Mouse (Mus musculus) myocyte (in vitro differentiated cells): ENCODE results near the gene Snx29. TPM values are rescaled to one million over a fixed set of nuclear protein-coding genes. Genes with fewer than 3 reads are reported as not detected.

ENCODE experiments used
- H3K27me3 ChIP-seq: one replicate; pipeline ENCODE4 v1.6.1; 2011; ENCODE audit not compliant: control insufficient read depth, insufficient read depth, insufficient read length
- H3K36me3 ChIP-seq: one replicate; pipeline ENCODE4 v1.6.1; 2011; ENCODE audit not compliant: control insufficient read depth, insufficient read depth
- H3K4me2 ChIP-seq: one replicate; pipeline ENCODE4 v1.6.1; 2011; ENCODE audit warnings: low read depth, control low read depth
- H3K4me3 ChIP-seq: one replicate; pipeline ENCODE4 v1.5.1; 2011; ENCODE audit warnings: mild to moderate bottlenecking, control low read depth, moderate library complexity
- H3K79me2 ChIP-seq: one replicate; pipeline ENCODE4 v1.6.1; 2011; ENCODE audit not compliant: control insufficient read depth, insufficient read depth
- H3ac ChIP-seq: one replicate; pipeline ENCODE4 v1.6.1; 2011; ENCODE audit not compliant: control insufficient read depth, insufficient read length
- CEBPB ChIP-seq: IDR thresholded peaks from 2 replicates; pipeline ENCODE4 v1.6.1; 2011; ENCODE audit warnings: mild to moderate bottlenecking, moderate library complexity; ENCODE audit not compliant: poor library complexity, insufficient read depth, severe bottlenecking
- E2F4 ChIP-seq: IDR thresholded peaks from one replicate; pipeline ENCODE4 v1.6.1; 2011; ENCODE audit warnings: mild to moderate bottlenecking, control low read depth, moderate library complexity; ENCODE audit not compliant: insufficient read depth
- MAX ChIP-seq: IDR thresholded peaks from one replicate; pipeline ENCODE4 v1.6.1; 2011; ENCODE audit warnings: low read depth, mild to moderate bottlenecking, control low read depth
- MYOD1 ChIP-seq, 3 experiments: IDR thresholded peaks; one replicate each; pipeline ENCODE4 v1.6.1; 2011; ENCODE audit warnings: control low read depth in 2 of 3, low read depth in 2 of 3, mild to moderate bottlenecking in 2 of 3, moderate library complexity in 1 of 3; ENCODE audit not compliant: insufficient read length in 2 of 3, control insufficient read depth in 1 of 3
- MYOG ChIP-seq, 3 experiments: IDR thresholded peaks; one replicate each; pipeline ENCODE4 v1.6.1; 2011; ENCODE audit warnings: control low read depth in 2 of 3, low read depth in 2 of 3, mild to moderate bottlenecking in 2 of 3; ENCODE audit not compliant: insufficient read length in 2 of 3, control insufficient read depth in 1 of 3, insufficient read depth in 1 of 3
- POLR2A ChIP-seq: IDR thresholded peaks from one replicate; pipeline ENCODE4 v1.6.1; 2011; ENCODE audit warnings: low read depth, mild to moderate bottlenecking, control low read depth, moderate library complexity; ENCODE audit not compliant: insufficient read length
- POLR2AphosphoS2 ChIP-seq: IDR thresholded peaks from one replicate; pipeline ENCODE4 v1.6.1; 2011; ENCODE audit warnings: low read depth, control low read depth; ENCODE audit not compliant: insufficient read length
- REST ChIP-seq: IDR thresholded peaks from one replicate; pipeline ENCODE4 v1.6.1; 2011; ENCODE audit warnings: mild to moderate bottlenecking, control low read depth, moderate library complexity; ENCODE audit not compliant: insufficient read depth, insufficient read length
- SRF ChIP-seq: IDR thresholded peaks from one replicate; pipeline ENCODE4 v1.6.1; 2011; ENCODE audit warnings: low read depth; ENCODE audit not compliant: control insufficient read depth, insufficient read length
- TCF12 ChIP-seq: IDR thresholded peaks from one replicate; pipeline ENCODE4 v1.6.1; 2011; ENCODE audit warnings: mild to moderate bottlenecking, control low read depth; ENCODE audit not compliant: poor library complexity, insufficient read depth, severe bottlenecking
- TCF3 ChIP-seq: IDR thresholded peaks from one replicate; pipeline ENCODE4 v1.6.1; 2011; ENCODE audit warnings: low read depth, control low read depth; ENCODE audit not compliant: insufficient read length
- USF1 ChIP-seq: IDR thresholded peaks from one replicate; pipeline ENCODE4 v1.6.1; 2011; ENCODE audit warnings: low read depth, mild to moderate bottlenecking, control low read depth, moderate library complexity
- polyA plus RNA-seq: library from polyadenylated mRNA; unstranded; fragments of >200 nt; fragmentation: generic; extraction: Trizol; gene quantifications from one replicate; pipeline ENCODE4 v1.2.1, GENCODE M21; 2012; ENCODE audit warnings: missing spikeins

Gene Snx29
- polyA plus RNA-seq, 1 experiment, result 1.7 TPM

GRCm38 (mm10) chr16:11701579-11701978 is 378.9 kb downstream of the Snx29 start:
- Histone ChIP-seq H3ac (no peak overlapping the region), H3K79me2 (no peaks in the 10 kb centered on the region), H3K4me3 (no peak overlapping the region), H3K36me3 (no peaks in the 10 kb centered on the region), H3K27me3 (no peaks in the 10 kb centered on the region), H3K4me2 (no peak overlapping the region)
- TF ChIP-seq MYOG (IDR thresholded peaks at IDR 0.05; ENCODE audit: control insufficient read depth in 1 of 3, insufficient read depth in 1 of 3, insufficient read length in 2 of 3, low read depth in 2 of 3) (no peak), CEBPB (no peak), SRF (no peak), TCF12 (no peak), USF1 (no peak), TCF3 (no peak), E2F4 (no peak), POLR2A (no peak), REST (no peak), POLR2AphosphoS2 (no peak), MYOD1 (IDR thresholded peaks at IDR 0.05; ENCODE audit: control insufficient read depth in 1 of 3, insufficient read length in 2 of 3, low read depth in 2 of 3) (no peak), MAX (no peak)

GRCm38 (mm10) chr16:11704096-11704495 is 381.4 kb downstream of the Snx29 start:
- Histone ChIP-seq H3K36me3 (no peaks in the 10 kb centered on the region), H3ac (no peak overlapping the region), H3K4me3 (no peak overlapping the region), H3K27me3 (no peaks in the 10 kb centered on the region), H3K4me2 (no peak overlapping the region), H3K79me2 (no peaks in the 10 kb centered on the region)
- no peak for TF ChIP-seq E2F4
- TF ChIP-seq MYOG (IDR thresholded peaks at IDR 0.05; ENCODE audit: control insufficient read depth in 1 of 3, insufficient read depth in 1 of 3, insufficient read length in 2 of 3, low read depth in 2 of 3), result no peak
- no peak for TF ChIP-seq MYOD1 (IDR thresholded peaks at IDR 0.05; ENCODE audit: control insufficient read depth in 1 of 3, insufficient read length in 2 of 3, low read depth in 2 of 3)
- TF ChIP-seq TCF12, result no peak
- TF ChIP-seq POLR2A, result no peak
- TF ChIP-seq TCF3, result no peak

DNA sequence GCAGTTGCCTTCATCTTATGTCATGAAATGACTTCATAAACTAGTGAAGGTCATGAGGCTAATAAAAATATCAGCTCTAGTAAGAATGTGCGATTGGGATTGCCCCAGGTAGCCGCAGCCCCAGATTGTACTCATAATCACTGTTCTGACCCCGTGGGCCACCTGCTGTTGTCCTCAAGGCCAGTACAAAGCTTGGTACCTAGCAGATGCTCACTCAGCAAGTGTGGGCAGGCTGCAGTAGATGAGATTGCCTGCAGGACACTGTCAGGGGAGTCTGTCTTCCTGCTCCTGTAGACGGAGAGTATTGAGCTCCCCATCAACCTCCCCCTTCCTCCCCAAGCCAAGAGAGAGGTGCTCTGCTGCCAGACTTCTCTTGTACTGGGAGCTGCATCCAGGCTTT is 382.7 kb downstream of the Snx29 start:
- TF ChIP-seq MYOD1 (IDR thresholded peaks at IDR 0.05; ENCODE audit: control insufficient read depth in 1 of 3, insufficient read length in 2 of 3, low read depth in 2 of 3) (no peak), MYOG (IDR thresholded peaks at IDR 0.05; ENCODE audit: control insufficient read depth in 1 of 3, insufficient read depth in 1 of 3, insufficient read length in 2 of 3, low read depth in 2 of 3) (no peak), POLR2AphosphoS2 (no peak), TCF3 (no peak), MAX (no peak), TCF12 (no peak), CEBPB (no peak), E2F4 (no peak), REST (no peak), USF1 (no peak), SRF (no peak)
- Histone ChIP-seq H3K4me3 (no peak overlapping the region), H3K27me3 (no peaks in the 10 kb centered on the region), H3K79me2 (no peaks in the 10 kb centered on the region), H3ac (no peak overlapping the region), H3K36me3 (no peaks in the 10 kb centered on the region), H3K4me2 (no peak overlapping the region)

- H3K79me2 ChIP-seq, result no peaks in the 10 kb centered on the region
- H3K36me3 ChIP-seq, result no peaks in the 10 kb centered on the region
- no peak overlapping the region for H3K4me3 ChIP-seq
- no peak overlapping the region for H3K4me2 ChIP-seq
- TF ChIP-seq TCF3, result no peak
- TF ChIP-seq SRF, result no peak
- TF ChIP-seq CEBPB, result no peak
- no peak for TF ChIP-seq E2F4
- TF ChIP-seq TCF12, result no peak
- TF ChIP-seq MAX, result no peak
- no peak for TF ChIP-seq MYOG (IDR thresholded peaks at IDR 0.05; ENCODE audit: control insufficient read depth in 1 of 3, insufficient read depth in 1 of 3, insufficient read length in 2 of 3, low read depth in 2 of 3)
- TF ChIP-seq MYOD1 (IDR thresholded peaks at IDR 0.05; ENCODE audit: control insufficient read depth in 1 of 3, insufficient read length in 2 of 3, low read depth in 2 of 3), result no peak
- no peak for TF ChIP-seq POLR2A
- no peak for TF ChIP-seq POLR2AphosphoS2
- TF ChIP-seq USF1, result no peak
- no peak for TF ChIP-seq REST
- H3ac ChIP-seq, result no peak overlapping the region
- no peaks in the 10 kb centered on the region for H3K27me3 ChIP-seq
Observed at GRCm38 (mm10) chr16:11708097-11708496, 385.4 kb downstream of the Snx29 start.

DNA sequence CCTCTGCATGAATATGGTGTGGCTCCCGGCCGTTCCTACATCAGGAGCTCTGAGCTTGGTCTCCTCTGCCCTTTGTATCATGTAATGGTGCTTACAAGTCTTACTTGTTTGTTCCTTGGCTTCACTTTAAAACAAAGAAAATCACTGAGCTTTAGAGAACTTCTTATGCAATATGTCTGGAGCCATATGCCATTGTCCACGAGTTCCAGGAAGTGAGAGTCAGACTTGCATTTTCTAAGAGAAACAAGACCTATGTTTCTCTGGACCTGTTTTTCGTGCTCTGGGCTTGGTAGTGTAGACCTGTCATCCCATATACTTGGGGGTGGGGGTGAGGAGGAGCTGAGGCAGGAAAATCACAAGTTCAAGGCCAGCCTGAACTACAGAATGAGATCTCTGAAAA is 386.7 kb downstream of the Snx29 start:
- no peak overlapping the region for H3K4me2 ChIP-seq
- no peaks in the 10 kb centered on the region for H3K79me2 ChIP-seq
- no peaks in the 10 kb centered on the region for H3K36me3 ChIP-seq
- H3K27me3 ChIP-seq, result no peaks in the 10 kb centered on the region
- H3ac ChIP-seq, result no peak overlapping the region
- TF ChIP-seq CEBPB (no peak), MAX (no peak), POLR2AphosphoS2 (no peak), MYOD1 (IDR thresholded peaks at IDR 0.05; ENCODE audit: control insufficient read depth in 1 of 3, insufficient read length in 2 of 3, low read depth in 2 of 3) (no peak)
- no peak overlapping the region for H3K4me3 ChIP-seq
